Mouse (Mus musculus): ENCODE results near the gene Fam89b. TPM values are rescaled to one million over a fixed set of nuclear protein-coding genes. Genes with fewer than 3 reads are reported as not detected.

Fam89b gene
- total and polyA plus RNA-seq, 3 experiments, result 29.6 to 60.2 TPM; not detected in 1

DNA sequence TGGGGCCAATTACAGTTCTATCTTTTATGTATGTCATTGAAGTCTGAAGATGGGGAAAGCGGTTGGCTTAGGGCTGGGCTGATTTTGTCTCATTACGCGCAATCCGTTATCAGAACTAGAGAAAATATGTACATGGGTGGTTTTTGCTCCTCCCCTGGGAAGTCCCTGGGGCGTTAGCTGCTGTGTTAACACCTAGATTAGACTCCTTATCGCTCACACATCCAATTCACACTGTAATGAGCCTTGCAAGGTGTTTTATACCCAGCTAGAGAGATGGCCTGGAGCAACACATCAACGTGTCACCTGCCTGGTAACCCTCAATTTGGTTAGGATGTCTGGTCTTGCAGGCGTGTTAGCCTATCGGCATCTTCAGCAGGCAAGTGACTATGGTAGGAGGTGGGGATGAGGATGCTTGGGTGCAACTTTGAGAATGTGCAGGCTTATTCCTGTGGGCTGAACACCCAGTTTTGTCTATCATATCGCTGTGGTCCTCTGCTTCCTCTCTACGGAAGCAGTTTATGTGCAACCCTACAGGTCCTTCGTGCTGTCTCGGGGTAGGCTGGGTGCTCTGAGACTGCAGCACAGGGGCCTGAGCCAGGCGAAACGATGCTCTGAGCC is 2.4 kb downstream of the Fam89b start:
- no peaks in the 10 kb centered on the region for H3K9me3 ChIP-seq (replicated peaks; ENCODE audit: insufficient read depth, low read length)
- peaks cover 3 to 50% of the 10 kb centered on the region in 2 experiments; a peak in 3 of 4 replicates for H3K4me1 ChIP-seq (ENCODE audit: control insufficient read depth in 1 of 2, insufficient read depth in 2 of 2, low read length in 2 of 2)
- peaks cover 56% of the 10 kb centered on the region for H3K79me2 ChIP-seq (ENCODE audit: control insufficient read depth, insufficient read depth, low read length, poor library complexity)
- peak overlapping the region; percentile 51 to 70 for H3K4me3 ChIP-seq (ENCODE audit: control insufficient read depth in 1 of 2, insufficient read depth in 1 of 2, low read depth in 2 of 2, low read length in 2 of 2)
- peak; percentile 94 for DNase-seq (ENCODE audit: low read depth, low spot score)
- H3K27ac ChIP-seq (ENCODE audit: control insufficient read depth, low read depth, low read length), result peak overlapping the region; percentile 95
- H3K27me3 ChIP-seq (ENCODE audit: control insufficient read depth in 1 of 2, insufficient read depth in 2 of 2, low read length in 2 of 2), result no peaks in the 10 kb centered on the region
- peak overlapping the region; percentile 85 for H3K9ac ChIP-seq (ENCODE audit: control insufficient read depth, low read depth, low read length, poor library complexity, severe bottlenecking)
- H3K36me3 ChIP-seq (ENCODE audit: control insufficient read depth in 1 of 2, insufficient read depth in 2 of 2, low read length in 2 of 2), result peaks cover 0 to 33% of the 10 kb centered on the region in 2 experiments; a peak in 2 of 4 replicates
- TF ChIP-seq NRF1 (IDR thresholded peaks at IDR 0.05; ENCODE audit: insufficient read depth, low read depth, low read length, poor library complexity, severe bottlenecking) (0 out of 2 replicates have a peak, but pooled peaks have one; percentile 45), HCFC1 (IDR thresholded peaks at IDR 0.05; ENCODE audit: low read depth, low read length) (no peak; the same call in none of the 2 replicates), ZKSCAN1 (IDR thresholded peaks at IDR 0.05; ENCODE audit: low read depth, low read length) (0 out of 2 replicates have a peak, but pooled peaks have one; percentile 49), POLR2AphosphoS5 (IDR thresholded peaks at IDR 0.05; ENCODE audit: borderline replicate concordance, low read depth, low read length) (no peak), E2F4 (IDR thresholded peaks at IDR 0.05; ENCODE audit: borderline replicate concordance, low read depth, low read length) (no peak; the same call in 1 of the 2 replicates), BHLHE40 (IDR thresholded peaks at IDR 0.05; ENCODE audit: borderline replicate concordance, low read depth, low read length) (peak; percentile 67), MEF2A (IDR thresholded peaks at IDR 0.05; ENCODE audit: extremely low read depth, insufficient replicate concordance, low read depth, low read length, poor library complexity, severe bottlenecking) (0 out of 2 replicates have a peak, but pooled peaks have one; percentile 23), SIN3A (IDR thresholded peaks at IDR 0.05; ENCODE audit: low read length) (peak; percentile 89), MAX (IDR thresholded peaks at IDR 0.05; ENCODE audit: low read length) (peak; percentile 58; the same call in 1 of the 2 replicates), CHD2 (IDR thresholded peaks at IDR 0.05; ENCODE audit: low read length) (0 out of 2 replicates have a peak, but pooled peaks have one; percentile 28), MYC (IDR thresholded peaks at IDR 0.05; ENCODE audit: low read depth, low read length) (peak; percentile 71; the same call in 1 of the 2 replicates), ELF1 (IDR thresholded peaks at IDR 0.05; ENCODE audit: low read depth, low read length) (no peak), EP300 (IDR thresholded peaks at IDR 0.05; ENCODE audit: low read depth in 1 of 2, low read length in 2 of 2) (peak; percentile 81 to 85), JUND (IDR thresholded peaks at IDR 0.05; ENCODE audit: low read depth, low read length) (0 out of 2 replicates have a peak, but pooled peaks have one; percentile 14), UBTF (IDR thresholded peaks at IDR 0.05; ENCODE audit: borderline replicate concordance, insufficient read depth, low read depth, low read length) (no peak), RAD21 (IDR thresholded peaks at IDR 0.05; ENCODE audit: low read depth, low read length) (no peak), TCF12 (IDR thresholded peaks at IDR 0.05; ENCODE audit: low read depth, low read length) (peak; percentile 83), MAZ (IDR thresholded peaks at IDR 0.05; ENCODE audit: low read depth, low read length) (peak; percentile 79; the same call in 1 of the 2 replicates), POLR2AphosphoS2 (IDR thresholded peaks at IDR 0.05; ENCODE audit: low read length) (no peak), TAL1 (IDR thresholded peaks at IDR 0.05; ENCODE audit: low read length) (peak; percentile 37), GABPA (IDR thresholded peaks at IDR 0.05; ENCODE audit: low read depth, low read length) (no peak), MAFK (IDR thresholded peaks at IDR 0.05; ENCODE audit: borderline replicate concordance, low read depth, low read length) (peak; percentile 64; the same call in 1 of the 2 replicates), ZNF384 (IDR thresholded peaks at IDR 0.05; ENCODE audit: low read depth, low read length) (no peak), TBP (IDR thresholded peaks at IDR 0.05; ENCODE audit: low read depth, low read length) (peak; percentile 55; the same call in 1 of the 2 replicates), ZMIZ1 (IDR thresholded peaks at IDR 0.05; ENCODE audit: low read depth, low read length) (peak; percentile 23; the same call in 1 of the 2 replicates), ZC3H11A (IDR thresholded peaks at IDR 0.05; ENCODE audit: low read depth, low read length) (no peak), CHD1 (IDR thresholded peaks at IDR 0.05; ENCODE audit: low read depth, low read length) (no peak), RCOR1 (IDR thresholded peaks at IDR 0.05; ENCODE audit: low read depth, low read length) (peak; percentile 79; the same call in 1 of the 2 replicates), SMC3 (IDR thresholded peaks at IDR 0.05; ENCODE audit: low read depth, low read length) (peak; percentile 6; the same call in 1 of the 2 replicates), USF2 (IDR thresholded peaks at IDR 0.05; ENCODE audit: borderline replicate concordance in 1 of 2, insufficient read depth in 1 of 2, low read depth in 1 of 2, low read length in 2 of 2) (no peak), USF1 (IDR thresholded peaks at IDR 0.05; ENCODE audit: low read depth, low read length) (no peak), MXI1 (IDR thresholded peaks at IDR 0.05; ENCODE audit: low read depth, low read length) (peak; percentile 75; the same call in 1 of the 2 replicates), KAT2A (conservative IDR thresholded peaks at IDR 0.05; ENCODE audit: low read depth, low read length) (peak; percentile 48; the same call in 1 of the 2 replicates), POLR2A (IDR thresholded peaks at IDR 0.05; ENCODE audit: control insufficient read depth in 1 of 2, insufficient read depth in 1 of 2, low read depth in 1 of 2, low read length in 2 of 2, poor library complexity in 1 of 2) (peak; percentile 40 to 61; a peak in 2 of 4 replicates)
